Mouse (Mus musculus) large intestine, adult 2 months (tissue): ENCODE measurements around the gene Plk2. TPM values are rescaled to one million over a fixed set of nuclear protein-coding genes. Genes with fewer than 3 reads are reported as not detected.

Experiments used
- polyA plus RNA-seq: library from polyadenylated mRNA; depleted of rRNA; stranded (reverse); fragments of >200 nt; gene quantifications from 2 replicates; pipeline ENCODE4 v1.2.3, GENCODE M21; 2012; rRNA removed

Gene Plk2
- polyA plus RNA-seq, 1 experiment, result 3.0 TPM

Other genes starting within 250 kb of the Plk2 start
- gene Rab3c, start 114.0 kb upstream of the Plk2 start, polyA plus RNA-seq, result 0.71 and 0.77 TPM in 2 replicates
- gene Gapt, start 37.8 kb upstream of the Plk2 start, polyA plus RNA-seq, result 0.51 and 0.58 TPM in 2 replicates